Mouse (Mus musculus): Measurements from ENCODE around the gene Mc1r.

DNA sequence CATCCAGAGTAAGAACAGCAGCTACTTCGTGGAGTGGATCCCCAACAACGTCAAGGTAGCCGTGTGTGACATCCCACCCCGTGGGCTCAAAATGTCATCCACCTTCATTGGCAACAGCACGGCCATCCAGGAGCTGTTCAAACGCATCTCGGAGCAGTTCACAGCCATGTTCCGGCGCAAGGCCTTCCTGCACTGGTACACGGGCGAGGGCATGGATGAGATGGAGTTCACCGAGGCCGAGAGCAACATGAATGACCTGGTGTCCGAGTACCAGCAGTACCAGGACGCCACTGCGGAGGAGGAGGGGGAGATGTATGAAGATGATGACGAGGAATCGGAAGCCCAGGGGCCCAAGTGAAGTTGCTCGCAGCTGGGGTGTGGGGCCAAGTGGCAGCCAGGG lies 14.4 kb downstream of the Mc1r start:
- TF ChIP-seq CTCF (IDR thresholded peaks at IDR 0.05; ENCODE audit: low read depth, low read length) (no peak), POLR2A (IDR thresholded peaks at IDR 0.05; ENCODE audit: borderline replicate concordance, low read depth, low read length) (no peak)

Data from bone marrow macrophage, adult 2 months (primary cell).